Mouse (Mus musculus) R1 (cell line): ENCODE results near the gene Tapt1.
A peak's percentile ranks its signal among the peaks of the same experiment; 100 is the strongest.

Experiments used
- DNase-seq: peaks from one replicate; pipeline ENCODE4 v3.0.0-alpha.2; 2018; ENCODE audit warnings: low read depth, low spot score

Gene Tapt1

DNA sequence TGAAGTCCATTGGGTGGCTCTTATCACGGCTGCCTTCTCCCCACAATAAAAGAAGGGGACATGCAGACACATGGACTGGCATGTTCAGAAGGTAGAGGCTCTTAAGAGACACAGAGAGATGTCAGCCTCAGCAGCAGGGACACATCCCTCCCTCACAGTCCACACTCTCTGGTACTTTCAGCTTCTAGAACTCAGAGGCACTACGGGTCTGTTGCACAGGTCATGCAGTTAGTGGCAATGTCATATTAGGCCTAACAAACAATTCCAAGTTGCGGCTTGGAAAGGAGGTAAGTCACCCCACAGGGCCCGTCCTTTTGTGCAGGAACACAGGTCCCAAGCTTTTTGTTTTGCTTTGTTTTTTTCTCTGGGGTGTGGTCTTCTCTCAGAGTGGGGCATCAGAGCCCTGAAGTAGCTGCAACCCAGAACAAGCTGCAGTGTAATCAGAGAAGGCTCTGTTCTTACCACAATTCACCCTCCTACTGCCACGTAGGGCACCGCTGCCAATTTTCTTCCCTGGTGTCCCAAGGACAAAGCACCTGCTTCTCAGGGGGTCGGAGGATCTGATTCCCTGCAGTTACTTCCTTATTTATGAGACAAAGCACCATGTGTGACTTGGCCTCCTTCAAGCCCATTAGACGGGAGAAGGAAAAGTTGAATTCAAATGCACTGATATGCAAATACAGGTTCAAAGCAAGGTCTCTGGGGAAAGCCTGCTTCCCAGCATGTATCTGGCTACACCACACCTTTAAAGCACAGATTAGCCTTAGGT is 82.8 kb downstream of the Tapt1 start:
- peak; percentile 84 for DNase-seq

DNA sequence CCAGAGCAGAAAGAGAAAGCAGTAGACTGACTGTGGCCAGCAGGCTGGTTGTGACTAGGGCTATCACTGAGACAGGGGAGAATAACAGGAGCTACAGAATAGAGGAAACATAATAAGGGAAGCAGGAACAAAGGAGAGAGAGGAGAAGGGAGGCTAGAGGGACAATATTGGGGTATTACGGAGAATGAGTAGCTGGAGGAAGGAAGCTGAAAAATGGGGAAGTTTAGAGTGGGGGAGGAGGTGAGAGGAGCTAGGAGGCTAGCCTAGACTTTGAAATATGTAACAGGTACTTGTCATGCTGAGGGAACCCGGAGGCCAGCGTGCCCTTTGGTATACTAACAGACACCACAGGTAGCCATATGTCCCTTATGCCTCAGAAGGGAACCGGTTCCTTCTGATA is 98.9 kb downstream of the Tapt1 start:
- no peak for DNase-seq

GRCm38 (mm10) chr5:44126574-44126973 is 99.9 kb downstream of the Tapt1 start:
- peak; percentile 65 for DNase-seq
